Mouse (Mus musculus) lung, embryonic 15.5 days (tissue): ENCODE measurements around the gene Tcf15. TPM values are rescaled to one million over a fixed set of nuclear protein-coding genes. Genes with fewer than 3 reads are reported as not detected.

Source experiments
- ATAC-seq: fragments of 200-750 bp; cut with Nextera tagmentation; 2 replicates; pipeline ENCODE4 v1.8.0; 2017; ENCODE audit warnings: moderate number of reproducible peaks, borderline replicate concordance; ENCODE audit not compliant: low FRiP score, low TSS enrichment; ENCODE audit errors: extremely low read depth
- H3K27ac ChIP-seq: fragments of 300-500 bp; sonication (generic); 2 replicates; pipeline ENCODE4 v1.5.1; 2015; ENCODE audit warnings: moderate library complexity, mild to moderate bottlenecking, inconsistent platforms
- H3K27me3 ChIP-seq: fragments of 300-500 bp; sonication (generic); 2 replicates; pipeline ENCODE4 v1.6.1; 2015; ENCODE audit warnings: inconsistent platforms
- H3K36me3 ChIP-seq: fragments of 300-500 bp; sonication (generic); 2 replicates; pipeline ENCODE4 v1.6.1; 2015; ENCODE audit warnings: inconsistent platforms
- H3K4me1 ChIP-seq: fragments of 300-500 bp; sonication (generic); 2 replicates; pipeline ENCODE4 v1.6.1; 2015; ENCODE audit warnings: inconsistent platforms
- H3K4me2 ChIP-seq: fragments of 300-500 bp; sonication (generic); 2 replicates; pipeline ENCODE4 v1.6.1; 2015; ENCODE audit warnings: inconsistent platforms, mild to moderate bottlenecking, moderate library complexity
- H3K4me3 ChIP-seq: fragments of 300-500 bp; sonication (generic); 2 replicates; pipeline ENCODE4 v1.5.1; 2015; ENCODE audit warnings: mild to moderate bottlenecking, inconsistent platforms
- H3K9ac ChIP-seq: fragments of 300-500 bp; sonication (generic); 2 replicates; pipeline ENCODE4 v1.6.1; 2015; ENCODE audit warnings: inconsistent platforms
- H3K9me3 ChIP-seq: fragments of 300-500 bp; sonication (generic); 2 replicates; pipeline ENCODE4 v1.6.1; 2016; ENCODE audit warnings: inconsistent platforms
- WGBS: fragments of 180-500 bp; shearing (Covaris S2); methylation state at CpG from one replicate; pipeline ENCODE4 v1.1.7; 2015; 5-methylcytosine and 5-hydroxymethylcytosine counted together
- polyA plus RNA-seq: library from polyadenylated mRNA; unstranded; fragments of >200 nt; fragmentation: Nextera tagmentation; extraction: Ambion mirVana; gene quantifications from 2 replicates; pipeline ENCODE4 v1.2.1, GENCODE M21; 2015

Gene Tcf15
- 7.8 and 9.0 TPM in 2 replicates for polyA plus RNA-seq

- peak within 1 kb of the TSS; percentile 49 for H3K4me3 ChIP-seq
- under 1% methylated on average over 114 of the region's 118 CpGs for WGBS
- H3K9me3 ChIP-seq: no peaks in the 10 kb centered on the region
- H3K27ac ChIP-seq: peak within 1 kb of the TSS; percentile 57; the same call in 1 of the 2 replicates
- H3K27me3 ChIP-seq: peaks cover 52% of the 10 kb centered on the region
- peak within 1 kb of the TSS; percentile 88 for H3K4me2 ChIP-seq
- H3K36me3 ChIP-seq: no peaks in the 10 kb centered on the region
- H3K9ac ChIP-seq: peak within 1 kb of the TSS; percentile 31
- peak; percentile 82 for ATAC-seq
- peaks cover 30% of the 10 kb centered on the region for H3K4me1 ChIP-seq
Measured at GRCm38 (mm10) chr2:152143279-152144157, at the start of gene Tcf15. Tcf15 (plus strand) TSS chr2:152143561.

- H3K36me3 ChIP-seq: no peaks in the 10 kb centered on the region
- peak overlapping the region; percentile 41 for H3K4me2 ChIP-seq
- ATAC-seq: peak; percentile 29; the same call in 1 of the 2 replicates
- no peak overlapping the region for H3K27ac ChIP-seq
- peaks cover 83% of the 10 kb centered on the region for H3K27me3 ChIP-seq
- H3K4me3 ChIP-seq: no peak overlapping the region; the same call in 1 of the 2 replicates
- peaks cover 7% of the 10 kb centered on the region for H3K4me1 ChIP-seq
- WGBS: 4% methylated on average over 29 of the region's 29 CpGs
- H3K9ac ChIP-seq: no peak overlapping the region
- H3K9me3 ChIP-seq: no peaks in the 10 kb centered on the region
Measured at GRCm38 (mm10) chr2:152094856-152095545, 48.4 kb upstream of the Tcf15 start.

GRCm38 (mm10) chr2:152096922-152097321, 46.4 kb upstream of the Tcf15 start:
- peaks cover 70% of the 10 kb centered on the region for H3K27me3 ChIP-seq
- no peak overlapping the region for H3K4me2 ChIP-seq
- no peak overlapping the region for H3K4me3 ChIP-seq
- ATAC-seq: no peak
- no peak overlapping the region for H3K27ac ChIP-seq
- WGBS: 73% methylated on average over 2 of the region's 2 CpGs
- no peaks in the 10 kb centered on the region for H3K36me3 ChIP-seq
- H3K9ac ChIP-seq: no peak overlapping the region
- no peaks in the 10 kb centered on the region for H3K9me3 ChIP-seq
- peaks cover 7% of the 10 kb centered on the region for H3K4me1 ChIP-seq

GRCm38 (mm10) chr2:152097916-152098315, 45.4 kb upstream of the Tcf15 start:
- 69% methylated on average over 11 of the region's 11 CpGs for WGBS
- Histone ChIP-seq H3K36me3 (no peaks in the 10 kb centered on the region), H3K27ac (no peak overlapping the region), H3K9ac (no peak overlapping the region), H3K4me3 (no peak overlapping the region), H3K4me2 (no peak overlapping the region), H3K27me3 (peaks cover 62% of the 10 kb centered on the region), H3K4me1 (peaks cover 7% of the 10 kb centered on the region), H3K9me3 (no peaks in the 10 kb centered on the region)
- ATAC-seq: no peak

- Histone ChIP-seq H3K4me3 (no peak overlapping the region), H3K4me1 (no peaks in the 10 kb centered on the region), H3K36me3 (no peaks in the 10 kb centered on the region), H3K9ac (no peak overlapping the region), H3K4me2 (no peak overlapping the region), H3K9me3 (no peaks in the 10 kb centered on the region), H3K27me3 (peaks cover 48% of the 10 kb centered on the region), H3K27ac (no peak overlapping the region)
- ATAC-seq: no peak
- 50% methylated on average over 3 of the region's 3 CpGs for WGBS
Measured at GRCm38 (mm10) chr2:152099538-152099937, 43.8 kb upstream of the Tcf15 start.

GRCm38 (mm10) chr2:152101761-152102160, 41.6 kb upstream of the Tcf15 start:
- 68% methylated on average over 13 of the region's 13 CpGs for WGBS

GRCm38 (mm10) chr2:152102369-152102768, 41.0 kb upstream of the Tcf15 start:
- no peak overlapping the region for H3K4me3 ChIP-seq
- no peak overlapping the region for H3K4me2 ChIP-seq
- H3K27me3 ChIP-seq: peaks cover 21% of the 10 kb centered on the region
- 54% methylated on average over 6 of the region's 6 CpGs for WGBS
- ATAC-seq: no peak
- no peak overlapping the region for H3K27ac ChIP-seq
- peaks cover 9% of the 10 kb centered on the region; the same call in 1 of the 2 replicates for H3K4me1 ChIP-seq
- H3K9me3 ChIP-seq: no peaks in the 10 kb centered on the region
- H3K36me3 ChIP-seq: no peaks in the 10 kb centered on the region
- no peak overlapping the region for H3K9ac ChIP-seq

More at GRCm38 (mm10) chr2:152101761-152102160, 41.6 kb upstream of the Tcf15 start:
- no peak overlapping the region for H3K4me2 ChIP-seq
- no peaks in the 10 kb centered on the region for H3K9me3 ChIP-seq
- H3K4me3 ChIP-seq: no peak overlapping the region
- ATAC-seq: no peak
- no peak overlapping the region for H3K27ac ChIP-seq
- H3K4me1 ChIP-seq: peaks cover 9% of the 10 kb centered on the region; the same call in 1 of the 2 replicates
- no peak overlapping the region for H3K9ac ChIP-seq
- peaks cover 26% of the 10 kb centered on the region for H3K27me3 ChIP-seq
- H3K36me3 ChIP-seq: no peaks in the 10 kb centered on the region

- H3K36me3 ChIP-seq: no peaks in the 10 kb centered on the region
- H3K4me1 ChIP-seq: peaks cover 9% of the 10 kb centered on the region; the same call in 1 of the 2 replicates
- H3K27me3 ChIP-seq: peaks cover 11% of the 10 kb centered on the region
- 16% methylated on average over 17 of the region's 17 CpGs for WGBS
- ATAC-seq: peak; percentile 39; the same call in 1 of the 2 replicates
- H3K27ac ChIP-seq: no peak overlapping the region
- no peaks in the 10 kb centered on the region for H3K9me3 ChIP-seq
- peak overlapping the region; percentile 71 for H3K9ac ChIP-seq
- peak overlapping the region; percentile 97 for H3K4me2 ChIP-seq
- H3K4me3 ChIP-seq: peak overlapping the region; percentile 64
Measured at GRCm38 (mm10) chr2:152104711-152105317, 38.5 kb upstream of the Tcf15 start.

GRCm38 (mm10) chr2:152105318-152106224, 37.8 kb upstream of the Tcf15 start, which contains the start of gene Srxn1:
Srxn1 (plus strand) TSS chr2:152105516.
- H3K27ac ChIP-seq: no peak within 1 kb of the TSS; the same call in 1 of the 2 replicates
- 1% methylated on average over 84 of the region's 84 CpGs for WGBS
- H3K9ac ChIP-seq: peak within 1 kb of the TSS; percentile 71
- no peaks in the 10 kb centered on the region for H3K36me3 ChIP-seq
- peaks cover 11% of the 10 kb centered on the region for H3K27me3 ChIP-seq
- peaks cover 9% of the 10 kb centered on the region; the same call in 1 of the 2 replicates for H3K4me1 ChIP-seq
- H3K9me3 ChIP-seq: no peaks in the 10 kb centered on the region
- ATAC-seq: peak; percentile 88
- peak within 1 kb of the TSS; percentile 97 for H3K4me2 ChIP-seq
- peak within 1 kb of the TSS; percentile 64 for H3K4me3 ChIP-seq

GRCm38 (mm10) chr2:152106225-152106595, 37.2 kb upstream of the Tcf15 start:
- Histone ChIP-seq H3K4me1 (peaks cover 9% of the 10 kb centered on the region; the same call in 1 of the 2 replicates), H3K36me3 (no peaks in the 10 kb centered on the region), H3K4me2 (peak overlapping the region; percentile 97), H3K27ac (no peak overlapping the region), H3K4me3 (peak overlapping the region; percentile 64), H3K27me3 (peaks cover 11% of the 10 kb centered on the region; the same call in 1 of the 2 replicates), H3K9ac (no peak overlapping the region), H3K9me3 (no peaks in the 10 kb centered on the region)
- no peak for ATAC-seq
- WGBS: 70% methylated on average over 3 of the region's 3 CpGs
